Mouse (Mus musculus): ENCODE data around the gene Mcemp1.

GRCm38 (mm10) chr8:3701491-3701890, 35.9 kb downstream of the Mcemp1 start:
- TF ChIP-seq POLR2A (IDR thresholded peaks at IDR 0.05; ENCODE audit: low read depth, low read length) (no peak), CTCF (conservative IDR thresholded peaks at IDR 0.05; ENCODE audit: insufficient read depth, insufficient read length, low read depth, low read length) (no peak)

Data from kidney, adult 2 months (tissue).